Mouse (Mus musculus): ENCODE measurements around the gene Cmklr1. TPM values are rescaled to one million over a fixed set of nuclear protein-coding genes. Genes with fewer than 3 reads are reported as not detected.

The Cmklr1 gene
- polyA plus RNA-seq, 1 experiment from 2014 or later, result 1.8 TPM

DNA sequence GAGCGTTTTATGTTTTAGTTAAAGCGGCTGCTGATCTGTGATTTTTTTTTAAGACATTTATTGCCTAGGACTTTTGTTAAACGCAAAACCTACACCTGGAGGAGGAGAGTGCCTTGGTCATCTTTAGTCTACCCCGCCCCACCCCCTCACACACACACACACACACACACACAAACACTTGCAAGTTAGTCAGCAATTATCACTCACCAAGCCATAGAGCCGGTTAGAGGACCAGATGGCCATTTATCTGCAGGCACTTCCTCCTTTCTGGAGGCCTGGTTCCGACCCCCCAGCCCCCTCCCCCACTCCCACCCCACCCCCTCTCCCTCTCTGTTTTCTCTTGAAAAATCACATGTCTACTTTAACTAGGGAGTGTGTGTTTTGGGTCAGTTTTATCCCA lies 65.8 kb downstream of the Cmklr1 start:
- no peak overlapping the region for H3K9ac ChIP-seq (ENCODE audit: low read depth, low read length)
- H3K4me3 ChIP-seq (ENCODE audit: low read depth, low read length), result no peak overlapping the region
- WGBS (ENCODE audit: insufficient replicate concordance), result 22% methylated on average over 6 of the region's 6 CpGs
- H3K27ac ChIP-seq (ENCODE audit: low read depth, low read length), result no peak overlapping the region
- H3K36me3 ChIP-seq (ENCODE audit: control insufficient read depth, insufficient read depth, low read length), result no peaks in the 10 kb centered on the region
- H3K9me3 ChIP-seq (replicated peaks; ENCODE audit: control insufficient read depth, low read length), result no peaks in the 10 kb centered on the region
- H3K4me2 ChIP-seq, result no peak overlapping the region
- 0 out of 2 replicates have a peak, but pooled peaks have one; percentile 39 for ATAC-seq (replicated peaks; ENCODE audit: insufficient number of reproducible peaks, low FRiP score, low TSS enrichment)
- H3K4me1 ChIP-seq (ENCODE audit: control insufficient read depth, insufficient read depth, low read length), result no peaks in the 10 kb centered on the region
- H3K27me3 ChIP-seq (ENCODE audit: control insufficient read depth, insufficient read depth, low read length), result no peaks in the 10 kb centered on the region

DNA sequence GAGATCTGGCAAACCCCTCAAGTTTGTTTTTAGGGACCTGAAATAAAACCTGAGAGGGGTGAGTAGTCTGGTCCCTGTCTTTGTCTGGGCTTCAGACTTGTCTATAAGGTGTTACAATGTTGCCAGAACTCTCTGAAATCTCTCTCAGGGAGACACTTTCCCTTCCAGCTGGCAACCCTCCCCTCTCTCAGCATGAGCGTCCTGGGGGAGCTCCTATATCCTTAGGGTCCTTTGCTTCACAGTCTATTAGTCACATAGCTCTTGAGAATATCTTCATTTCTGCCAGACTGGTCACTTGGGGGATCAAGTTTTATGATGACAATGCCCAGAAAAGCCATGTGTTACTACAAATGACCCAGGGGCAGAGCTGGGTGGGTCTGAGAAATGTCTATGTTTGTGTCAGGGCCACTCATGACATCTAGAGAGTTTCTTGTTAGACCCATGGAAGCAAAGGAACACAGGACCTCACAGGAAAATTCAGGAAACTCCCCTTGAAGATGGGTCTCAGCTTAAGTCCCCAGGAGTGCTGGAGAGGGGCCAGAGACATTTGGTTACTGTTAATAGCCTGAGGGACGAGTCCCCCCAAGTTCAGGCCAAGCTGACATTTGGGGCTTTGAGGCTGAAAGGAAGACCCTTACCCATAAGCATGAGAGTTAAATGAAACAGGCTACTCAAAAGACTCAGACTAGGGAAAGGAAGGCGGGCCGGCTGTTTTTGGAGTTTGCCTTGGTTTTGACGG lies 66.6 kb downstream of the Cmklr1 start:
- Histone ChIP-seq H3K4me3 (ENCODE audit: low read depth, low read length) (no peak overlapping the region), H3K27ac (ENCODE audit: low read depth, low read length) (no peak overlapping the region), H3K36me3 (ENCODE audit: control insufficient read depth, insufficient read depth, low read length) (no peaks in the 10 kb centered on the region), H3K4me1 (ENCODE audit: control insufficient read depth, insufficient read depth, low read length) (no peaks in the 10 kb centered on the region), H3K4me2 (no peak overlapping the region), H3K27me3 (ENCODE audit: control insufficient read depth, insufficient read depth, low read length) (no peaks in the 10 kb centered on the region), H3K9ac (ENCODE audit: low read depth, low read length) (no peak overlapping the region), H3K9me3 (replicated peaks; ENCODE audit: control insufficient read depth, low read length) (no peaks in the 10 kb centered on the region)
- WGBS (ENCODE audit: insufficient replicate concordance), result 41% methylated on average over 5 of the region's 5 CpGs
- ATAC-seq (replicated peaks; ENCODE audit: insufficient number of reproducible peaks, low FRiP score, low TSS enrichment), result no peak

DNA sequence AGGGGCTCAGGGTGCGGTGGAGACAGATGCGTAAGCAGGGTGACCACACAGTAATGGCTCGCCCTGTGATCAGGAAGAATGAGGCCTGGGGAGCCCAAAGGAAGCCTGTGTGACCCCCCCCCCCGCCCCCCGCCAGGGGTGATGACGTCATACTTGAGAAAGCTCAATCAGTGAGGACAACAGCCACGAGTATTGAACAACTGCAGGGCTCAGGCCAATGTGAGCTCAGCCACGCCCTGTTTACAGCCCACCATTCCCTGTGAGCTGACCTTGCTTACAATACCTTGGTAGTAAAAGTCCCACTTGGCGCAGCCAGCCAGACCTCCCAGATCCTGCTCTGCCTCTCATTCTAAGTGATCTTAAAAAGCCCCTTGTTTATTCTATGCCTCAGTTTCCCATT lies 69.4 kb downstream of the Cmklr1 start:
- H3K27ac ChIP-seq (ENCODE audit: low read depth, low read length), result no peak overlapping the region
- no peak overlapping the region for H3K9ac ChIP-seq (ENCODE audit: low read depth, low read length)
- no peak for ATAC-seq (replicated peaks; ENCODE audit: insufficient number of reproducible peaks, low FRiP score, low TSS enrichment)
- 65% methylated on average over 9 of the region's 9 CpGs for WGBS (ENCODE audit: insufficient replicate concordance)
- H3K4me1 ChIP-seq (ENCODE audit: control insufficient read depth, insufficient read depth, low read length), result no peaks in the 10 kb centered on the region
- no peaks in the 10 kb centered on the region for H3K36me3 ChIP-seq (ENCODE audit: control insufficient read depth, insufficient read depth, low read length)
- no peaks in the 10 kb centered on the region for H3K27me3 ChIP-seq (ENCODE audit: control insufficient read depth, insufficient read depth, low read length)
- no peak overlapping the region for H3K4me2 ChIP-seq
- no peaks in the 10 kb centered on the region for H3K9me3 ChIP-seq (replicated peaks; ENCODE audit: control insufficient read depth, low read length)
- no peak overlapping the region for H3K4me3 ChIP-seq (ENCODE audit: low read depth, low read length)

DNA sequence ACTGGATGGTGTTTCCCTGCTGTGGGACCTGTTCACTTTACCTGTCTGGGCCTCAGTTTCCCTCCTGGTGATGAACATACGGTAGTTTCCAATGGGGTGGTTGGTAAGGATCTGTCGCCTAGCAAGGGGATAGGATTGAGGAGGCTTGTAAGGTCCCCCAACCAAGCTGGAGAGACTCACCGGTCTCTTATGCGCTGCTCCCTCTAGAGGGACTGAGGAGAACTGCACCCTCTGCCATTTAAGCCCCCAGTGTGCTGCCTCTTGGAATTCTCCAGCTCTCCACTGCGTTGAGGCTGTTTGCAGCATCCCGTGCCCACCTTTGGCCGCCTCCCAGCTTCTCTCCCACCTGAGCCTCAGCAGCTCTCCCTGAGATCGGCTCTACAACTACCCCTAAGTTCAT lies 70.0 kb downstream of the Cmklr1 start:
- no peak overlapping the region for H3K9ac ChIP-seq (ENCODE audit: low read depth, low read length)
- no peak overlapping the region for H3K4me3 ChIP-seq (ENCODE audit: low read depth, low read length)
- H3K36me3 ChIP-seq (ENCODE audit: control insufficient read depth, insufficient read depth, low read length), result no peaks in the 10 kb centered on the region
- no peak overlapping the region for H3K27ac ChIP-seq (ENCODE audit: low read depth, low read length)
- H3K9me3 ChIP-seq (replicated peaks; ENCODE audit: control insufficient read depth, low read length), result no peaks in the 10 kb centered on the region
- H3K4me2 ChIP-seq, result no peak overlapping the region
- 39% methylated on average over 8 of the region's 8 CpGs for WGBS (ENCODE audit: insufficient replicate concordance)
- no peaks in the 10 kb centered on the region for H3K4me1 ChIP-seq (ENCODE audit: control insufficient read depth, insufficient read depth, low read length)
- ATAC-seq (replicated peaks; ENCODE audit: insufficient number of reproducible peaks, low FRiP score, low TSS enrichment), result no peak
- H3K27me3 ChIP-seq (ENCODE audit: control insufficient read depth, insufficient read depth, low read length), result no peaks in the 10 kb centered on the region

DNA sequence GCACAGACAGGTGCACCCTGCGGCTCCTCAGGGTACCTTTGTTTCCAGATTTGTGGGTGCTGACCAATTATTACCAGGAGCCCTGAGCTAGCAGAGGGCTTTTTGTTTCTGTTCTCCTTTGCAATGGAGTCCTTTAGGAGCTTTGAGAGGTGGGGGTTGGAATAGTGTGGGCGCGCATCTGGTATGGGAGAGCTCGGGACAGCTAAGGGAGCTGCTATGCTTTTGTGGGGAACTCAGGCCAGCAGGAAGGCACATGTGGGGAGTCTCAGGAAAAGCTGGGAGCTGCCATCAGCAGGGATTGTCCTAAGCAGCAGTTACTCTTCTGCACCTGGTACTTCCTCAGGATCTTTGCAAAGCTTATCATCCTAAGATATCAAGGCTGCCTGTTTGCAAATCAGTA lies 71.1 kb downstream of the Cmklr1 start:
- 80% methylated on average over 4 of the region's 4 CpGs for WGBS (ENCODE audit: insufficient replicate concordance)
- H3K4me3 ChIP-seq (ENCODE audit: low read depth, low read length), result no peak overlapping the region
- ATAC-seq (replicated peaks; ENCODE audit: insufficient number of reproducible peaks, low FRiP score, low TSS enrichment), result no peak

DNA sequence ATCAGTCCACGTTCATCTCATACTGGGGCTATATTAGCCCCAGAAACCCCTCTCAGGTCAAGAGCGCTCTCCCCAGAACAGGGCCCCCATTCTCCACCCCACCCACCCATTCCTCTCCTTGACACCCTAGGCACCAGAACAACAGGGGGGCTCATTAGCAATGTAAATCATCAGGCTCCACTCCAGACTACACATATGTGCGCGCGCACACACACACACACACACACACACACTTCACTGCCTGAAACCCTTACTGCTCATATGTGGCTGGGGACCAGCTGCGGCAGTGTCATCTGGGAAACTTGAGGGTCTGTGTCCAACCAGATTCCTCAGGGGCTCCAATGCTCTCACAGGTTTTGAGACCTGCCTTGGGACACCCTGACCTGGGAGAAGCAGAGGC lies 71.8 kb downstream of the Cmklr1 start:
- Histone ChIP-seq H3K27me3 (ENCODE audit: control insufficient read depth, insufficient read depth, low read length) (no peaks in the 10 kb centered on the region), H3K9ac (ENCODE audit: low read depth, low read length) (no peak overlapping the region), H3K36me3 (ENCODE audit: control insufficient read depth, insufficient read depth, low read length) (no peaks in the 10 kb centered on the region), H3K27ac (ENCODE audit: low read depth, low read length) (no peak overlapping the region), H3K4me3 (ENCODE audit: low read depth, low read length) (no peak overlapping the region), H3K9me3 (replicated peaks; ENCODE audit: control insufficient read depth, low read length) (no peaks in the 10 kb centered on the region), H3K4me2 (no peak overlapping the region), H3K4me1 (ENCODE audit: control insufficient read depth, insufficient read depth, low read length) (no peaks in the 10 kb centered on the region)
- WGBS (ENCODE audit: insufficient replicate concordance), result 78% methylated on average over 6 of the region's 6 CpGs
- ATAC-seq (replicated peaks; ENCODE audit: insufficient number of reproducible peaks, low FRiP score, low TSS enrichment), result no peak

More for the DNA sequence above, 71.1 kb downstream of the Cmklr1 start:
- no peak overlapping the region for H3K27ac ChIP-seq (ENCODE audit: low read depth, low read length)
- no peak overlapping the region for H3K4me2 ChIP-seq
- H3K36me3 ChIP-seq (ENCODE audit: control insufficient read depth, insufficient read depth, low read length), result no peaks in the 10 kb centered on the region
- no peak overlapping the region for H3K9ac ChIP-seq (ENCODE audit: low read depth, low read length)
- no peaks in the 10 kb centered on the region for H3K4me1 ChIP-seq (ENCODE audit: control insufficient read depth, insufficient read depth, low read length)
- no peaks in the 10 kb centered on the region for H3K27me3 ChIP-seq (ENCODE audit: control insufficient read depth, insufficient read depth, low read length)
- H3K9me3 ChIP-seq (replicated peaks; ENCODE audit: control insufficient read depth, low read length), result no peaks in the 10 kb centered on the region

DNA sequence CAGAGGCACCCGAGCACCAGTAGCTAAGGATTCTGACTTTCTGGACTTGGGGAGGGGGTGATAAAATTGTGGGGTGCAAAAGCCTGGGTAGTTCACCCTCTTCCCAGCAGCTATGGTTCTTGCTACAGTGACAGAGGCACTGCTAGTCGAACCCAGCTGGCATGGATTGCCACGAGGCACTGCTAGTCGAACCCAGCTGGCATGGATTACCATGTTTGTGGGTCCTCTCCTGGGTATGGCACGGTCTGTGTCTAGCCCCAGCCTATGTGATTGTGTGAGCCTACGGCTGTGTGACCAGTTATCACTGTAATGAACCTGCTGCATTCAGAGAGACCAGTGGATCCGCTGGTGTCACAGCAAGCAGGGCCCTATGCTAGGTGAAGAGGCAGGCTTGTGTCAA lies 72.7 kb downstream of the Cmklr1 start:
- Histone ChIP-seq H3K27me3 (ENCODE audit: control insufficient read depth, insufficient read depth, low read length) (no peaks in the 10 kb centered on the region), H3K9me3 (replicated peaks; ENCODE audit: control insufficient read depth, low read length) (no peaks in the 10 kb centered on the region), H3K36me3 (ENCODE audit: control insufficient read depth, insufficient read depth, low read length) (no peaks in the 10 kb centered on the region), H3K27ac (ENCODE audit: low read depth, low read length) (no peak overlapping the region), H3K4me2 (no peak overlapping the region), H3K4me3 (ENCODE audit: low read depth, low read length) (no peak overlapping the region), H3K9ac (ENCODE audit: low read depth, low read length) (no peak overlapping the region), H3K4me1 (ENCODE audit: control insufficient read depth, insufficient read depth, low read length) (no peaks in the 10 kb centered on the region)
- WGBS (ENCODE audit: insufficient replicate concordance), result 77% methylated on average over 7 of the region's 7 CpGs
- no peak for ATAC-seq (replicated peaks; ENCODE audit: insufficient number of reproducible peaks, low FRiP score, low TSS enrichment)

DNA sequence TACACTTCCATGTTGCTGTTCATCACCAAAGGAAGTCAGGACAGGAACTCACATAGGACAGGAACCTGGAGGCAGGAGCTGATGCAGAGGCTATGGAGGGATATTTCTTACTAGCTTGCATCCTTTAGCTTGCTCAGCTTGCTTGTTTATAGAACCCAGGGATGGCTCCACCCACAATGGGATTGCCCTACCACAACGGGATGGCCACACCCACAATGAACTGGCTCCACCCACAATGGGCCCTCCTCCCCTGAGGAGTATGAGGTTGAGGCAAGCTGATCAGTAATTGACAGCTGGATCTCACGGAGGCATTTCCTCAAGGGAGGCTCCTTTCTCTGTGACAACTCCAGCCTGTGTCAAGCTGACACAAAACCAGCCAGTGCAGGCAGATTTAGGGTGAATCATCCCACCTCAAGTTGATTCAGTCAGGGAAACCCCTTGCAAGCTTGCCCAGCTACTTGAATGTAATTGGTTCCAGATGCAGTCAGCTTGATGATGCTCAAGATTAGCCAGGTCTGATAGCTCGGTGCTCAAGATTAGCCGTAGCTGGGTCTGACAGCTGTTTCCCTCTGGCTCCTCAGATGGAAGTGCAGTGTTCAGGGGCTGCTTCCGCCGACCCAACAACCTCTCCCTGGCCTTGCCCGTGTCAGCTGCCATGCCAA lies 80.0 kb downstream of the Cmklr1 start:
- H3K27ac ChIP-seq (ENCODE audit: low read depth, low read length), result no peak overlapping the region
- no peak overlapping the region for H3K4me3 ChIP-seq (ENCODE audit: low read depth, low read length)
- H3K36me3 ChIP-seq (ENCODE audit: control insufficient read depth, insufficient read depth, low read length), result no peaks in the 10 kb centered on the region
- no peaks in the 10 kb centered on the region for H3K9me3 ChIP-seq (replicated peaks; ENCODE audit: control insufficient read depth, low read length)
- ATAC-seq (replicated peaks; ENCODE audit: insufficient number of reproducible peaks, low FRiP score, low TSS enrichment), result no peak
- no peak overlapping the region for H3K9ac ChIP-seq (ENCODE audit: low read depth, low read length)
- no peak overlapping the region for H3K4me2 ChIP-seq
- H3K4me1 ChIP-seq (ENCODE audit: control insufficient read depth, insufficient read depth, low read length), result no peaks in the 10 kb centered on the region
- WGBS (ENCODE audit: insufficient replicate concordance), result 29% methylated on average over 7 of the region's 7 CpGs
- H3K27me3 ChIP-seq (ENCODE audit: control insufficient read depth, insufficient read depth, low read length), result peaks cover 6% of the 10 kb centered on the region; the same call in 1 of the 2 replicates

DNA sequence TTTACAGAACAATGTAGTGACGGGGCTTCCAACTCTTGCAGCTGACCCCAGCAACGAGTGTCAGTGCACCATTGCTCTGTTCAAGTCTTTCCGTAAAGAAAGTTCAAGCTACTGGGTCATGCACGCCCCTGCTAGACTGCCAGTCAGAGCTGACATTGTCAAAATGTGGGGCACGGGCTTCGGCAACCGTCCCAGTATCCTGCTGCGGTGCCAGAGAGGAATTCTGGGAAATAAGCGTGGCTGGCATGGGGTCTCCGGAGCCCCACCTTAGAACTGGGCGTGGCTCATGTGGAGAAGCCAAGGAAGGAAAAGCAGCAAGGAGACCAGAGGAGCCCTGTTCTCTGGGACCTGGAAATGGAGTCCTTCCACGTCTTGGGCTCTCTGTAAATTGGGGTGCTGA lies 84.4 kb downstream of the Cmklr1 start:
- Histone ChIP-seq H3K9me3 (replicated peaks; ENCODE audit: control insufficient read depth, low read length) (no peaks in the 10 kb centered on the region), H3K4me2 (no peak overlapping the region), H3K4me3 (ENCODE audit: low read depth, low read length) (no peak overlapping the region), H3K27ac (ENCODE audit: low read depth, low read length) (no peak overlapping the region), H3K27me3 (ENCODE audit: control insufficient read depth, insufficient read depth, low read length) (no peaks in the 10 kb centered on the region), H3K36me3 (ENCODE audit: control insufficient read depth, insufficient read depth, low read length) (no peaks in the 10 kb centered on the region), H3K9ac (ENCODE audit: low read depth, low read length) (no peak overlapping the region), H3K4me1 (ENCODE audit: control insufficient read depth, insufficient read depth, low read length) (no peaks in the 10 kb centered on the region)
- no peak for ATAC-seq (replicated peaks; ENCODE audit: insufficient number of reproducible peaks, low FRiP score, low TSS enrichment)
- 66% methylated on average over 12 of the region's 12 CpGs for WGBS (ENCODE audit: insufficient replicate concordance)
